Mouse (Mus musculus) bone marrow macrophage, adult 2 months (primary cell): ENCODE measurements around the gene Kras.

ENCODE experiments used
- CTCF ChIP-seq: IDR thresholded peaks from 2 replicates; pipeline ENCODE4 v1.5.1; 2012; ENCODE audit warnings: low read depth, mild to moderate bottlenecking, low read length, moderate library complexity
- POLR2A ChIP-seq: IDR thresholded peaks from 2 replicates; pipeline ENCODE4 v1.6.1; 2012; ENCODE audit warnings: mild to moderate bottlenecking, low read depth, low read length, borderline replicate concordance

DNA sequence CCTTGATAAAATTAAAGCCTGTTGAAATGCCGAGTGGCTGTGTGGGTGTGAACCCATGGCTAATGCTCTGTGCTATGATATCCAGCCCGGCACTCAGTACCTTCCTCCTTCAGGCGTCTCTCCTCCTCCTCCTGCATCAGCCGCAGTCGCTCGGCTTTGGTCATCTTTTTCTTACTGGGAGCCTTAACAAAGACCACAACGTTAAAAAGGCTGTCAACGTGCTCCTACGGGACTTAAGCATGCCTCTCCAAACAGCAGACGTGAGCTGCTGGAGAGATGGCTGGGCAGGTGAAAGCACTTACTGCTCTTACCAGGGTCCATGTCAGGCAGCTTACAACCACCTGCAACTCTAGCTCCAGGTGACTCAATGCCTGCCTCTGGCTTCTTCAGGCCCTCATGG is 44.9 kb downstream of the Kras start:
- no peak for TF ChIP-seq CTCF
- no peak for TF ChIP-seq POLR2A
